Mouse (Mus musculus) cerebellum, postnatal 25 days (tissue): ENCODE measurements around the gene Stau1.

Source experiments
- DNase-seq, 2 experiments: peaks; one replicate each; pipeline ENCODE4 v3.0.0; 2021; ENCODE audit warnings: mixed read lengths in 2 of 2

The Stau1 gene

DNA sequence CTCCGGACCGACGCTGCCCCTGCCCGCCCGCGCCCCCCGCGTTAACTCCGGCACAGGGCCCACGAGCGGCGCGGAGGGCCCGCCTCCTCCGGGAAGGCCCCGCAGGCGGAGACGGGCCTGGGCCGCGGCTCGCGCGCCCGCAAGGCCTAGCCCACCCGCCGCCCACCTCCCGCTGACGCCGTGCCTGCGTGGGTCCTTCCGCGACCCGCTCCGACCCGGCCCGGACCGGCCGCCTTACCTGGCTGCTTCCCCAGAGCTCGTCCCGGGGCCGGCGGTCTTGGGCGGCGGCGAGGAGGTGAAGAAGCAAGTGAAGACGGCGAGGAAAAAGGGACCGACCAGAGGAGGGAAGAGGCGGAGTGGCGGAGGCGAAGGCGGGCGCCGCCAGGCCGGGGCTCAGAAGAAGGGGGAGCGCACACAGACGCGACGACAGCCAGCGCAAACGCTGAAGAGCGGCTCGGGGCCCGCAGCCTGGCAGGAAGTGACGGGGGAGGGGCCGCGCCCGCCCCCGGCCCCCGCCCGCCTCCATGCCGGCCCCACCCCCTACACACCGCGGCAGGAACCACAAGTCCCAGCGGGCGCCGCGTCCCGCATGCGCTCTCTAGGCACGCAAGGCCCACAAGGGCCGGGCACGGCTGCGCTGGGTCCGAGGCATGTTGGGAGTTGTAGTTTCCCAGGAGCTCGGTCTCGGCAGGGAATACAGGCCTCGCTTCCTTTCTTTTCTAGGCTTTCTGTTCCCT lies at the start of gene Stau1:
TSS of gene Stau1 (minus strand) at position 504 of the 737 bp plus-strand sequence.
- DNase-seq, result peak; percentile 93 to 98

DNA sequence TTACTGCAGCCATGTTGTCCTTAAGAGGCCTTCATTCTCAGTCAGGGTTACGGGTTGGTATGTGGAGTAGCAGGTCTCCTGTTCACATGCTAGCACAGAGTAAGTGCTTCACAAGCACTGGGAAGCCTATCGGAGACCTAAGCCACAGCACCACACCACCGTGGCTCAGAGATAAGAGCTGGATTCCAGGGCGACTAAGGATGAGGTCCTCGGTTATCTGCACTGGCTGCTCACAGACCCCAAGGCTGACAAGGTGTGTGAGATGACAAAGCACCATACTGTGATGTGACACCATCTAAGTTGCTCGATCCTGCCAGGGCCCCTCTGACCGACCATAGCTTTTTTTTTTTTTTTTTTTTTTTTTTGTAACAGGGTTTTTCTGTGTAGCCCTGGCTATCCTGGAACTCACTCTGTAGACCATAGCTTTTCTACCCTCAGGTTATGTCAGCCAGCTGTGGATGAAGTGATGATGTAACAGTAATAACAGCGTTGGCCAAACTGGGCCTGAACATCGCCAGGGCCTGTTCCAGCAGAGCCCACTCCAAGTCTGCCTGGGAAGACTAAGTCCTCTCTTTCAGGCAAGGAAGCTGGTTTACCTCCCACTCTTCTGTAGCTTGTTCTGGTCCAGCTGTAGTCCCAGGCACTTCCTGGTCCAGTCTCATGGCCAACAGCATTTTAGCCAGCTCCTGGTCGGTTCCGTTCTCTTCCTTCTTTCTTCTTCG lies 47.5 kb upstream of the Stau1 start:
- no peak for DNase-seq

DNA sequence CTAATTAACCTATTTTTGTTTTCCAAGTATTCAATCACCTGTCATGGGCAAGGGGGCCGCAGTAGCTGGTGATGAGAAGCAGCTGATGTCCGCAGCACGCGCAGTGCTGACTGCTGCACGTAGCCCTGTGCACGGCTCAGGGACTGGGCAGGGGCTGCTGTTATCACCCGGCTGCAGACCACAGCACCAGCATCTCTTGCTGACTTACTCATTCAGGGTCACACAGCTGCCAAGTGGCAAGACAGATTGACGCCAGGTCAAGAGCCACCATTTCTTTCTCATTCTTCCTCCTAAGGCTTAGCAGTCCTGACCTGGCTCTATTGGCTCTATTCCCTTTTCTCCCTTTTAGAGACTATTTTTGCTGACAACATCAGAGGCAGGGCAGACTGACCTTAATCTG lies 43.3 kb upstream of the Stau1 start:
- no peak for DNase-seq

DNA sequence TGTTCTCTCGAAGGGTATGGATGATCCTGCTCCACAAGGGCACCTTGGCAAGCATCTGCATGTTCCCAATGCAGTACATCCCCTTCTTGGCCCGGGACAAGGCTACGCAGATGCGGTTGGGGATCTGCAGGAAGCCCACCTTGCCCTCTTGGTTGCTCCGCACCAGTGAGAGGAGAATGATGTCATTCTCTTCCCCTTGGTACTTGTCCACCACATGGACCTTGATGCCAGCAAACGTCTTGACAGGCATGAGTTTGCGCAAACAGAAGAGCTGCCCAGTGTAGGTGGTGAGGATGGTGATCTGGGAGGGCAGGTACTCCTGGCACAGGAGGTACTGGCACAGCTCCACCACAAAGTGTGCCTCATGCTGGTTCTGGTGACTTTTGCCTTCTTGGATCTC lies 42.6 kb upstream of the Stau1 start:
- peak; percentile 39 for DNase-seq

DNA sequence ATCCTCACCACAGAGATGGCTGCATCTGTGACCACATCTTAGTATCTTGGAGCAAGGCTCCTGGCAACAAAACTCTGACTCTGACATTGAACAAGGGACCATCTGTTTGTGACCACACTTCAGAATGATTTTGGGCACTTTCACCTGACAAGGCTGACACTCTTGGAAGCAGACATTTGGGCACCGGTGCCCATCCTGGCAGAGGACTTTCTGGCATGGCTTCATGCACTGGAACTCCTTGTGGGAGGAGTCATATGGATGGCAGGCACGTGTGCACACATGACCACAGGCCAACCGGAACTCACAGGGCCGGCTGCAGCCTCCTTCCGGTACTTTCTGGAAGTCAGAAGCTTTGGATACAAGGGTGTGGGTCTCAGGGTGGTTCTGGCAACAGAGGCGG lies 42.2 kb upstream of the Stau1 start:
- peak; percentile 50 to 57 for DNase-seq

DNA sequence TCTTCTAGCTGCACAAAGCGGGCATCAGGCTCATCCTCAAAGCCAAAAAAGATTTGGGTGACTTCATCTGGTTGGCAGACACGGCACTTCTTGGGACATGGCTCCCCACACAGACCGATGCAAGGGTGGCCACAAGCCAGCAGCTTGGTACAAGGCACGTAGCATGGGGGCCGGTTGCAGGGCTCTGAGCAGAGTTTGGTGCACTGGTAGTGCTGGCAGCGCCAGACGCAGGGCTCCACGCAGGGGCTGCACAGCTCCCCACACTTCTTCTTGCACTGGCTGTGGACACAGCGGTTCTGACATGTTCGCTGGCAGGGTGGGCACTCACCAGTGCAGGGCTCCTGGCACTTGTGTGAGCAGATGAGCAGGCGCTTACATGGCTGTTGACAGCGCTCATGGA lies 41.6 kb upstream of the Stau1 start:
- peak; percentile 32 to 42 for DNase-seq

DNA sequence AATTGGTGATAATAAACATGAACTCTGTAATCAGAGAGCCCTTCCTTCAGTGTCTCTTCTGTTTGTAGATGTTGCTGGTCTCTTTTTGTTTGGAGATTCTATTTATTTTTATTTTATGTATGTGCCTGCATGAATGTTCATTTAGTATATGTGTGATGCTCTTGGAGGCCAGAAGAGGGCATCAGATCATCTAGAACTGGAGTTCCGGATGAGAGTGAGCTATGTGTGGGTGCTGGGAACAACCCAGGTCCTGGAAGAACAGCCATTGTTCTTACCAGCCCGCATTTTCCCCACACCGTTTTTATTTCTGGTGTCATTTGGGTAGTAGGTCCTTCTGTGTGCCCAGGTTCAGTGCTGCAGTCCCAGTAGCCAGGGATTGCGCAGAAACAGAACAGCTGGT lies 34.4 kb upstream of the Stau1 start:
- no peak for DNase-seq

DNA sequence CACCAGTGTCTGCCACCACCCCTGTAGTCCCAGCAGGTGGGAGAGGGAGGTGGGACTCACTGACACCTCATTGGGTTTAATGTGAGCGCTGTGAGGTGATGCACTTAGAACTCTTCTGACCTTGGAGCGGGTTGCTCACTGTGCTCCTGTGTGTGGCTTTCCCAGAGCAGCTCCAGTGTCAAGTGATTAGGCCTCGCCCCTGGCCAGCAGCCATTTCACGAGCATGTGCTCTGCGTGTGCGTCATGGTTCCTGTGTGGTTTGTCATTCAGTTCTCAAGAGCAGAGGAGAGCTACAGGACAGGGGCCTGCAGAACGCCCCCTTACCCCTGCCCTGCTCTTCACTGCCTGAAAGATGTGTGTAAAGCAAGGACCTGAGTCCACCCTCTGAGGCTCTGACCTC lies 32.5 kb upstream of the Stau1 start:
- DNase-seq, result no peak

DNA sequence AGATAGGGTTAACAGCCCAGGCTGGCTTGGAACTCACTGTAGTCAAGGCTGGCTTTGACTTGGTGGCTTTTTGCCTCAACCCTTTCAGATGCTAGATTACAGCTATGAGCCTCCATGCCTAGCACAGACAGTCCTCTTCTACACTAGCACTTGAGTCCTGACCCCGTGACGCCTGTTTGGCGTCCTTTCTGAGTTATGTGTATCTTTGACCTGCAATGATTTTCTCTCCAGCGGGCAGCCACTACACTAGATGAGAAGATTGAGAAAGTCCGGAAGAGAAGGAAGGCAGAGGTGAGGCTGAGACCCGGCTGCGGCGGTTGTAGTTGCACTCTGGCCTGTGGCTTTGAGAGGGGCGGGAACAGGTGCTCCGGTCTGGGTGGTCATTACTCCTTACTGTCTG lies 23.3 kb upstream of the Stau1 start:
- no peak for DNase-seq

DNA sequence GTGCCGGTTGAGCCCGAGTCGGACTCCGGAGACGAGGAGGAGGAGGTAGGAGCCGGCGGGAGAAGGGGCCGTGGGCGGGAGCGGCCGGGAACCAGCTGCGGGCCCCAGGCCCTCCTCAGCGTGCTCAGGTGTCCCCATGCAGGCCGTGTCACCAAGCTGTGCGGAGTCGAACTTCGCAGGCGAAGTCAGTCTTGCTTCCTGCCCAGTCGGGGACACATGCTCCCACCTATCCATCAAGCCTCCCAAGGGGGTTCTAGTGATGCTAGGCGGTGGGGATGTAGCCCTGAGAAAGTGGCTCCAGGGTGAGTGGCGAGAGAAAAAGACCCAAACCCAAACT lies 19.3 kb upstream of the Stau1 start:
- DNase-seq, result no peak

DNA sequence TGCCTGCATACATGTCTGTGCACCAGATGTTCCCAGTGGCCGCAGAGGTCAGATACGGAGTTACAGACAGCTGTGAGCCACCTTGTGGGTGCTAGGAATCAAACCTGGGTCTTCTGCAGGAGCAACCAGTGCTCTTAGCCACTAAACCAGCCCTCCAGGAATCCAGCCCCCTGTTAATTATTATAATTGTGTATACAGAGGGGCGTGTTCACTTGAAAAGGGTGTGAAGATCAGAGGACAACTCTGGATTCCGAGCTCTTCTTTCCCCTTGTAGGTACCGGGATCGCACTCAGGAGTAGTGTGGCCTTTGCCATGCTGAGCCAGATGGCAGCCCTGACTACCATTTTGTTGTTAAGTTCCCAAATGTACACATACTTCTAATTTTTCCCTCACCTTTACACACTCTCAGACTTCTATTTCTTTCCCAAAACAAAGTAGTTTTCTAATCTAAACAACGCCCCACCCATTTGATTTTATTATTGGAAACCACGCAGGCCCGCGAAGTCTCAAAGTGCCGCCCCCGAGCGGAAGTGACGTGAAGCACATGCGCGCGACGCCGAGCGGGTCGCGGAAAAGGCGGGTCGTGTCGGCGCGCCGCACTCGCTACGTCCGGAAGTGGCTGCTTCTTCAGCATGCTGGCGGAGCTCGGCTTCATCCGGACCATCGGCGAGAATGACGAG lies 18.7 kb upstream of the Stau1 start, which contains the start of gene Ddx27:
TSS of gene Ddx27 (plus strand) at position 492 of the 680 bp plus-strand sequence.
- DNase-seq, result peak; percentile 93 to 96

DNA sequence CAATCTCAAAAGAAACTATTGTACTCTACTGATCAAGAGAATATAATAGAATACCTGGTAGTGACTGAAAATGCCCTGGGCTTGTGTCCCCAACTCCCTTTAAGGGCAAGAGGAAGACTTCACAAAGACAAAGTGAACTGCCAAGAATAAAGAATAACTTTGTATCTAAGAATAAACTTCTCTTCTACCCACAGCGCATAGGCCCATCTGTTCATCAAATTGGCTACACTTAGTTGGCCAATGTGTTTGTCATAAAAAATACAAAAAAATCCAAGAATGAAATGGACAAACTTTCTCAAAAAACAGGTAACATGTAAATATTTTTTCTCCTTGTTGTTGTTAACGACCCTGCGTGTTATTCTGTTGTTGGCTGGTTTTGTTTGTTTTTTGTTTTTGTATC lies 14.4 kb upstream of the Stau1 start:
- DNase-seq, result no peak

DNA sequence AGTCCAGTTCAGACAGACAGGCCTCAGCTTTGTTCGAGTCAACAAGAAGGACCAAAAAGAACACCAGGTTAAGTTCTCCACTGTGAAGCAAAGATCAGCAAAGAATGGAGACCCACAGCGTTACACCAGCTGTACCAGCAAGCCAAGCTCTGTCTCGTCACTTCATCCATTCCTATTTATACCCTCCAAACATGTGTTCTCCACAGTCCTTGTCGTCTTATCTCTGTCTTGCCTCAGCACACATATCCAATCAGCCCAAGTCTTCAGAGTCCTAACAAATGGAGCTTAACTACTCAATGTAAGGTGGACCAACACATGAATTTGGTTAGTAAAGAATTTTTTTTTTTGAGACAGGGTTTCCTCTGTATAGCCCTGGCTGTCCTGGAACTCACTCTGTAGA lies 13.4 kb upstream of the Stau1 start:
- no peak for DNase-seq

DNA sequence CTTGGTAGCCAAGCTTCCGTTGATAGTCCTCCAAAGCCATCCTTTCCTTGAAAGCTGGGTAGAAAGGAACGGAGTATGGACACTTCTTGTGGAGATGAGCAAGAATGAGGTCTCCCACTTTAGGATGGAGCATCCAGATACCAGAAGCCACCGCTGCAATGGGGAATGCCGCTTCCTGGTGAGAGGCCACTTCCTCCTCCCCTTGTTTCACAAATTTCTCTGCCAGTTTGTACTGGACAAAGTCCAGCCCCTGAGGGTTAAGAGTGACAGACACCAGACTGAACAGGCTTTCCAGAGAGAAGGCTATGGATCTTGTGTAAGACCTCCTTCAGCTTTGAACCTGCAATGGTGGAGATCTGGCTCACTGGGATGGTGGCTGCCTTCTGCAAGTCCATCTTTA lies 11.5 kb upstream of the Stau1 start:
- DNase-seq, result peak in 1 of 2 experiments; percentile 26

DNA sequence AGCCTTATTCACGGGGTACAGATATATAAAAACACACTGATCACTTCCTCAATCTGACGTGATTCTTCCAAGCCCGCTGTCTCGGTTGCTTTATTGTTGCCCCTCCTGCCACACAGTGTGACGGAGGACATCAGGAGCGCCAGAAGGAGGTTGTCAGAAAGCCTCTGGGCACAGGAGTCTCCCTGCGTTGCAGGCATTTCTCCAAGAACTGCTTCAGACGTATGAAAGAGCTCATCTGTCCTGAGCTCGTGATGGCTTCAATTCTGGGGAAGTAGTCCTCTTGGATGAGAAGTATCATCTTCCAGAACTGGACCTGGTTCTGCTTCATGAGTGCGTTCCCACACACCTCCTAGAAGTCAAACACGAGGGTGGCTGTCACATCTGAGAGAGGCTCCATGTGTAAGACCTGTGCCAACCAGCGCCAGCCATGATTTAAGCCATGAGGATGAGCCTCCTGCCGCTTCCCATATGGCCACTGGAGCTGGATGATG lies 10.9 kb upstream of the Stau1 start:
- DNase-seq, result peak; percentile 72 to 73

DNA sequence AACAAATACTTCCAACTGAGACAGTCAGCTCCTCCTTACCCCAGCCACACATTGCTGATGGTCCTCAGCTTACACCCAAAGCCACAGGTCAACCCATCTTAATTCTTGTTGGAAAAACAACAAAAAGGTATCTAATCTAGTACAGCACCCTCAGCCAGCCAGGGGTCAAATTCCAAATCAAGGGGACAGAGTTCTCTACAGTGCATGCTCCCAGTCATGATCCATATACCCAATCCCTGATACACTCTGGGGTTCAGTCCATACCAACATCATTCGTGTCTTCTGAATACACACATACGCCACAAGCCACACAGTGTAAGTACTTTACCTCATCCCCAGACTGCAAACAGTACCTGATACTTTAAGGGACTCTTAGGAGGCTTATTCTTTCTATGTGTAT lies 10.3 kb upstream of the Stau1 start:
- DNase-seq, result no peak

DNA sequence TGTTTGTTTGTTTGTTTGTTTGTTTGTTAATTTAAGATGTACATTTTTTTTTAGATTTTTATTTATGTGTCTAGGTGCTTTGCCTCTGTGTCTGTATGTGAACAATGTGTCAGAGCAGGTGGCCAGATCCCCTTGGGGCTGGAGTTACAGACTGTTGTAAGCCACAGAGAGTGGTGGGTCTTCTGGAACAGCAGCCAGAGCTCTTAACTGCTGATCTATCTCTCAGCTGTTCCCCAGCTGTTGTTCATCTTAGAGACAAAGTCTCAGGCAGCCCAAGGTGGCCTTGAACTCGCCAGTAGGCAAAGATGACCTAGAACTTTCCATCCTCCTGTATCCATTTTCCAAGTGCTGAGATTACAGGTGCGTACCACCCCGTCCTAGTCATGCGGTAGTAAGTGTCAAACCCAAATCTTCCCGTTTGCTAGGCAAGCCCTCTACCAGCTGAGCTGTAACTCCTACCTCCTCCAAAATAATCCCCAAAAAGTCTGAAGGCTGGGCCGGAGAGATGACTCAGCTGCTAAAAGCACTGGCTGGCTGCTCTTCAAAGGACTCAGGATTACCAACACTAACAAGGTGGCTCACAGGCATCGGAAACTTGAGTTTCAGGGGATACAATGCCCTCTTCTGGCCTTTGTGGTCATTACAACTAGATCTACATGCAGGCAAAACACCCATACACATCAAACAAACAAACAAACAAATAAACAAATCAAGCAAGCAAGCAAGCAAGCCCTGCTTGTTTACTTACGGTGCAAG lies 8.2 kb upstream of the Stau1 start:
- peak; percentile 57 to 82 for DNase-seq

DNA sequence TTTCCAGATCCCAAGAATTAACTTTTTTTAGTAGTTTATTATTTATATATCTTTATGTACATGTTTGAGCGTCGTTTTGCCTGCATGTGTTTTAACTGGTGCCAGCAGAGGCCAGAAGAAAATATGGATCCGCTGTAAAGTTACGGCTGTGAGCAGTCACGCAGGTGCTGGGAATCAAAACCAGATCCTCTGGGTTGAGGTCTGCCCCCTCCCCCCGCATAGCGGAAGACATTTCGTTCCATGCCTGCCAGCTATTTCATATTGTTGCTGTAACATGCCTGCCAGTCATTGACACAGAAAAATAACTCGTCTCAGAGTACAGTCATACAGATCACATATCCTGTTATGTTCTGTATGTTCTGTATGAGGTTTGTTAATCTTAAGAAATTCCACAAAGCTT lies 5.4 kb upstream of the Stau1 start:
- no peak for DNase-seq

DNA sequence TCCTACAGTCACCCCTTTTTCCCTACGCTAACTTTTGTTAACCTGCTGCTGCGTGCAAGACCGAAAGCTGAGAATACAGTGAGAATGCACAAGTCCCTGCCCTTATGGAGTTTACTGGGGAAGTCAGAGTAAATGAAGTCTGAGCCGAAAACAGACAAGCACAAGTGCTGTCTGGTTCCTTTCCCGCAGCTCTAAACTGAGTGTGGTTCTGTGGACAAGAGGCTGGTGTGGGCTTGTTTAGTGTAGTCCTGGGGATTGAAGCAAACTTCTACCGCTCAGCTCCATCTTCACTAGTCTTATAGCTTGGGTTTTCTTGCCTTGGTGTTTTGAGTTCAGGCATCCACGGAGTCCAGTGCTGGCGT lies 415 bp upstream of the Stau1 start:
- no peak for DNase-seq

DNA sequence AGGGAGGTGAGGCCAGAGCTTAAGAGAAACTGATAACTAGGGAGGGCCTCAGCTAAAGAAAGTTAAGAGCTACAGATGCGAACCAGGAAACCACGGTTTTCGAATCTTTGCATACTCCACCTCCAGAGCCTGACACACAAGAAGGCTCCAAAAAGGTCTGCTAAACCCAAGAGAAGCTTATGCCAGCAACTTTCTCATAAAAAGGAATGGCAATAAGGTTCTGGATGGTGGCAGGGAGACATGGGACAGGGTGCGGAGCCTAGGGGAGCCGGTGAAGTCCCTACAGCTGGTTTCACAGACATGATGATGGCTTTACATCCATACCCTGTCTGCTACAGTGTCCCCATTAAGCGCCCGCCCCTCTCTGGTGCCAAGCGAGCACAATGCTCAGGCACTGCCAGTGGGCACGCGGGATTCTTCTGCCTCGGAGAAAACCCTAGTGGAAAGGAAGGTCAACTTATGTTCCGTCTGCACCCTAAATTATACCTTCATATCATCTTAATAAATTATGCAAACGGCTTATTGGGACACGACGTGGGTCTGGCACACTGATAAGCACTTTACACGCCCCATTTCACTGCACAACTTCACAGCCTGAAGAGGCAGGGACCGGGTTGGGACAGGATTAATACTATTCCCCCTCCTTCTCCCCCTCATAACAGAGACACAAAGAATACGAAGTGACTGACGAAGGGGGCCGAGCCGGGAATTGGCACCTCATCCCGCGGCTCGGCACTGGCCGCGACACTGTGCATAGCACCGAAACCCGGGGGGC lies 891 bp downstream of the Stau1 start:
- DNase-seq, result peak; percentile 43 to 53

DNA sequence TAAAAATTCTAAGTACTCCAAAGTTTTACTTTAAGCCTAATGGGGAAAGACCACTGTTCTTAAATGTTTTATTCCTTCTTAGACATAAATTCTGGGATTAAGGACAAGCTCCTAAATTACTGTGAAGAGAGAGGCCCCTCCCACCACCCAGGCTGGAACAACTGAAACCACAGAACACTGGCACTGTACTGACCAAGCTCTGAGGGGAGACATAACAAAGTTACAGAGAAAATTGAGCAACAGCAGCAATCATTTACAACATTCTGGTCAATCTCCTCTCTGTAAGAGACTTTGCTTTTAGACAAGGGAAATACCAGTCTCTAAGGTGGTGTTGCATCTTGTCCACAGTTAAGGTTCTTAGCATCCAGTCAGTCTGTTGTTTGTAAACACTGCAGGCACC lies 4.2 kb downstream of the Stau1 start:
- DNase-seq, result no peak

DNA sequence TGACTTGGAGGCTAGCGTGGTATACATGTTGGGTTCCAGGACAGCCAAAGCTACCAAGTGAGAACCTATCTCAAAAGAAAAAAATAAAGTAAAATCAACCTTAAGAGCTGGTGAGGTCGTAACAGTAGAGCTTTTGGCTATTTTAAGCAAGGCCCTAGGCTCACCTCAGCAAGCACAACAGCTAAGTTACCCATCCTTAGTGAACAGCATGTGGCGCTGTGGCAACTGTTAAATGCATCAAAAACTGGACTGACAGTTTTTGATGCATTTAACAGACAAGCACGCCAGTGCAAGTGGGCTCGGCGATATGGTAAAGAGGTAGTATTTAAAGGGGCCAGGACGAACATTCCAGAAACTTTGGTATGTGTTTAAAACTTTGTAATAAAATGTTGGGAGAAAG lies 5.2 kb downstream of the Stau1 start:
- DNase-seq, result no peak
